Comparison of ENCODE assay signal across 1 mouse cellular context in the genomic region with DNA sequence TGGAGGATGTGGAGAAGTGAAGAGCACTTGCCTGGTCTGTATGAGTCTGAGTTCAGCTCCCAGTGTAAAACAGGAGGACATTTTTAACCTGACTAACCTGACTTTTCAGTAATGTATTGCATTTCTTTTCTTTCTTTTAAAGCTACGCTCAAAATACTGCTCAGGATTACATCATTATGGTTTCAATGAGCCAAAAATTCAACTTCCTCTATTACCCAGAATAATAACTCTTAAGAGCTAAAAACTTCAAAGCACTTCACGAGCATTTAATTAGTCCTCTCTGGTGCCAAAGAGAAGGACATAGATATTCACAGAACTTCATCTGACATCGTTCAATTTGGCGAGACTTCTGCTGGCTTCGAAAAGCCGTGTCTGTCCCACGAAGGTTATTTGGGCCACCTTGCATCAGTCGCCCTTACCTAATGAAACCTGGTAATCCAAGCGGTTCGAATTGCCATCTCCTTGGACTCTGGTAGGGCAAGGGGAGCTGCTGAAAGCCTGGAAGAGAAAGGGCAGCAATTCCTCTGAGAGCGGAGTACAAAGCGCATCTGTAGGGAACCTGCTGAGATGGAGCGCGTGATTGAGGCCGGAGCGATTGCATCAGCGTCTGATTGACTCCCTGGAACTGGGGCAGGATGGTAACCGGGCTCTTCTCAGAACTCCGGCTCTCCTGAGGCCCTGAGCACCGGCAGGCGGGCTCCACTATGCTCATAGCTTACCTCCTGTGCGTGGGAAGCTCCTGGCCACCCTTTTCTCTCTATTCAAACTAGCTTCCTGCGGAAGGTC.
TF ChIP-seq lines count a peak whose summit lies in the region.

No protein-coding gene starts in this region.

TF ChIP-seq in MEL, 35 proteins besides CTCF, POLR2A, EP300 and RAD21 (continued from another document):
- TF ChIP-seq UBTF (IDR thresholded peaks at IDR 0.05; ENCODE audit: borderline replicate concordance, insufficient read depth, low read depth, low read length) = no peak
- TF ChIP-seq MXI1 (IDR thresholded peaks at IDR 0.05; ENCODE audit: low read depth, low read length) = no peak
- no peak for TF ChIP-seq USF1 (IDR thresholded peaks at IDR 0.05; ENCODE audit: low read depth, low read length)
- no peak for TF ChIP-seq MYB (IDR thresholded peaks at IDR 0.05; ENCODE audit: low read depth, low read length)
- no peak for TF ChIP-seq GABPA (IDR thresholded peaks at IDR 0.05; ENCODE audit: low read depth, low read length)
- no peak for TF ChIP-seq ZMIZ1 (IDR thresholded peaks at IDR 0.05; ENCODE audit: low read depth, low read length)
- TF ChIP-seq JUND (IDR thresholded peaks at IDR 0.05; ENCODE audit: low read depth, low read length) = no peak
TF ChIP-seq in MEL: peak in this region for 0.
